Mouse (Mus musculus): ENCODE data around the gene Otos.

Otos gene

GRCm38 (mm10) chr1:92611008-92611407 lies 37.6 kb downstream of the Otos start:
- DNase-seq (ENCODE audit: low spot score in 2 of 2) = peak; percentile 40 to 71

GRCm38 (mm10) chr1:92607711-92608110 lies 40.9 kb downstream of the Otos start:
- no peak for DNase-seq (ENCODE audit: low spot score in 2 of 2)

GRCm38 (mm10) chr1:92605482-92605881 lies 43.2 kb downstream of the Otos start, which contains the start of gene Olfr1410:
Gene Olfr1410, plus strand, starts transcription at chr1:92605782.
- no peak for DNase-seq (ENCODE audit: low spot score in 2 of 2)

GRCm38 (mm10) chr1:92596019-92596418 lies 52.6 kb downstream of the Otos start:
- DNase-seq (ENCODE audit: low spot score in 2 of 2) = no peak

All from cerebellum, postnatal 4 days (tissue).